Mouse (Mus musculus) hindbrain, postnatal 0 days (tissue): ENCODE data around the gene Ppp1r14c. TPM values are rescaled to one million over a fixed set of nuclear protein-coding genes. Genes with fewer than 3 reads are reported as not detected.

Source experiments
- ATAC-seq: fragments of 200-750 bp; cut with Nextera tagmentation; 2 replicates; pipeline ENCODE4 v1.8.0; 2017; ENCODE audit warnings: mild to moderate bottlenecking, moderate TSS enrichment, moderate library complexity
- DNase-seq: peaks from one replicate; pipeline ENCODE4 v3.0.0-alpha.2; 2015; ENCODE audit warnings: low spot score
- H3K27ac ChIP-seq: fragments of 300-500 bp; sonication (generic); 2 replicates; pipeline ENCODE4 v1.5.1; 2014; ENCODE audit warnings: mild to moderate bottlenecking
- H3K27me3 ChIP-seq: fragments of 300-500 bp; sonication (generic); 2 replicates; pipeline ENCODE4 v1.6.1; 2014; ENCODE audit warnings: low read length, mixed read lengths; ENCODE audit not compliant: insufficient read depth
- H3K36me3 ChIP-seq: fragments of 300-500 bp; sonication (generic); 2 replicates; pipeline ENCODE4 v1.6.1; 2014; ENCODE audit warnings: low read length, mixed read lengths; ENCODE audit not compliant: insufficient read depth
- H3K4me1 ChIP-seq: fragments of 300-500 bp; sonication (generic); 2 replicates; pipeline ENCODE4 v1.6.1; 2014; ENCODE audit warnings: antibody characterized with exemption, low read length, mixed read lengths; ENCODE audit not compliant: insufficient read depth
- H3K4me2 ChIP-seq: fragments of 300-500 bp; sonication (generic); 2 replicates; pipeline ENCODE4 v1.6.1; 2014; ENCODE audit warnings: low read depth, mild to moderate bottlenecking, low read length, moderate library complexity, mixed read lengths
- H3K4me3 ChIP-seq: fragments of 300-500 bp; sonication (generic); 2 replicates; pipeline ENCODE4 v1.5.1; 2014; ENCODE audit warnings: low read length
- H3K9ac ChIP-seq: fragments of 300-500 bp; sonication (generic); replicated peaks from 2 replicates; pipeline ENCODE4 v1.6.1; 2014; ENCODE audit warnings: mild to moderate bottlenecking, low read length, moderate library complexity, mixed read lengths
- H3K9me3 ChIP-seq: fragments of 300-500 bp; sonication (generic); 2 replicates; pipeline ENCODE4 v1.6.1; 2016; ENCODE audit warnings: low read length, mixed read lengths
- CTCF ChIP-seq: IDR thresholded peaks from 2 replicates; pipeline ENCODE4 v1.5.1; 2016; ENCODE audit warnings: antibody characterized with exemption, control low read depth, low read depth
- whole genome bisulfite sequencing: fragments of 180-500 bp; shearing (Covaris S2); extraction: QIAGEN DNeasy Blood & Tissue Kit; methylation state at CpG from one replicate; pipeline ENCODE4 v1.1.7; 2014; 5-methylcytosine and 5-hydroxymethylcytosine counted together
- polyA plus RNA-seq: library from polyadenylated mRNA; unstranded; fragments of >200 nt; fragmentation: Nextera tagmentation; extraction: Ambion mirVana; gene quantifications from 2 replicates; pipeline ENCODE4 v1.2.1, GENCODE M21; 2015
- total RNA-seq: library from RNA; depleted of rRNA; stranded (reverse); fragments of >200 nt; gene quantifications from 2 replicates; pipeline ENCODE4 v1.2.3, GENCODE M21; 2014

Ppp1r14c gene
- total and polyA plus RNA-seq, 2 experiments from 2014 or later: 83.1 to 93.7 TPM

DNA sequence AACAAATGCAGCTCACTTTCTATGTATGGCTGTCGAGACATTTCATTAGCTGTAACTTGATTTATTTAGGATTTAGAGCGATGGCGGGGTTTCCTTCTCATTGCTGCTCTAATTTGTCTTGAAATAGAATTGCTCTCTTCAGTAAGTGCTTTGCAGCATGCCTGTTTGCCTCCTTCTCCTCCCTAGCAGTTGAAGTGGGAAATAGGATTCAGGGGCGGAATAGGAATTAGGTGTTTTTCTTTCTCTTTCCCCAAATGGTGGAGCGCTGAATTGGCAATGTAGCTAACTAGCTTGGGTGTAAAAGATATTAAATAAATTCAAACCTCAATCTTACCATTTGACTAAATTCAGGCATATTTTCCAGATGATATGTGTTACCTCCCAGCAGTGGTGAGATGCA, 32.2 kb downstream of the Ppp1r14c start:
- DNase-seq (peak; percentile 29), ATAC-seq (no peak)
- peaks cover 31% of the 10 kb centered on the region for H3K4me1 ChIP-seq
- H3K27me3 ChIP-seq: no peaks in the 10 kb centered on the region
- no peak for TF ChIP-seq CTCF
- peak overlapping the region; percentile 37 for H3K27ac ChIP-seq
- 73% methylated on average over 5 of the region's 5 CpGs for WGBS
- no peak overlapping the region for H3K4me2 ChIP-seq
- H3K4me3 ChIP-seq: no peak overlapping the region
- no peaks in the 10 kb centered on the region for H3K9me3 ChIP-seq
- no peaks in the 10 kb centered on the region for H3K36me3 ChIP-seq
- no peak overlapping the region for H3K9ac ChIP-seq

GRCm38 (mm10) chr10:3402284-3402683, 36.4 kb downstream of the Ppp1r14c start:
- 45% methylated on average over 5 of the region's 5 CpGs for WGBS
- Histone ChIP-seq H3K27ac (no peak overlapping the region; the same call in 1 of the 2 replicates), H3K4me3 (no peak overlapping the region), H3K27me3 (no peaks in the 10 kb centered on the region), H3K9me3 (no peaks in the 10 kb centered on the region), H3K4me2 (no peak overlapping the region), H3K4me1 (peaks cover 9% of the 10 kb centered on the region; the same call in 1 of the 2 replicates), H3K9ac (no peak overlapping the region), H3K36me3 (no peaks in the 10 kb centered on the region)
- DNase-seq: peak; percentile 37
- 0 out of 2 replicates have a peak, but pooled peaks have one; percentile 25 for ATAC-seq
- TF ChIP-seq CTCF: no peak

DNA sequence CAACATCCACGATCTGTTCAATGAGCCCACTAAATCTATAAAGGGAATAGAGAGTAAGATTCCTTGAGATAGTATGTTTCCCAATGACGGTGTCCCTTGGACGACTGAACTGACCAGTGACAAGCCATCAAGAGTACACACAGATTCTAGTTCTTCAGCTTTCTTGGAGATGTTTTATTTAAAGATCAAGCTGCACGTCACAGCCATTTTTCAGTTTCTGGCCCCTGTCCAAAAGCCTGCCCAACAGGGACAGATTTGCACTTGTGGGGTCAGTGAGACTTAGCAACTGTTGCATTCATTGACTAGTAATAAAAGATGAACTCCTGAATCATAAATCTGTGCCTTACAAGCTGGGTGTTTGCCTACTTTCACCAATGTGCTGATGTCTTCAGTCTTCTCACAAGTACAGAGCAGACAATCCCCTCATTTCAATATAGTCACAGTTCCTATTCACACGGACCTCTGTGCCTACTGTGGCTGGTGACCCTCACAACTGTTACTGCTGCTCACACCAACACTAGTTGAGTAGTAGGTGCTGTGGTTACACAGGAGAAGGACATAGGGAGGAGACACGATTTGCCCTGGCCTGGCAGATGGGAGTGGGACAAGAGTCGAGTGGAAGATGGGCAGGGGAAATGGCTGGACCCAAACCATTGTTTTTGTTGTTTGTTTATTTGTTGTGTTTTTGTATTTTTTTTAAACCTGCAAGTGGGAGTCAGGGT, 37.7 kb downstream of the Ppp1r14c start:
- no peak for TF ChIP-seq CTCF
- no peaks in the 10 kb centered on the region for H3K36me3 ChIP-seq
- H3K4me2 ChIP-seq: no peak overlapping the region
- DNase-seq (peak; percentile 45), ATAC-seq (peak; percentile 39; the same call in 1 of the 2 replicates)
- no peak overlapping the region for H3K9ac ChIP-seq
- no peak overlapping the region for H3K27ac ChIP-seq
- H3K4me3 ChIP-seq: no peak overlapping the region
- H3K27me3 ChIP-seq: no peaks in the 10 kb centered on the region
- WGBS: 55% methylated on average over 7 of the region's 7 CpGs
- 0 out of 2 replicates have a peak, but pooled peaks cover 12% of the 10 kb centered on the region for H3K4me1 ChIP-seq
- no peaks in the 10 kb centered on the region for H3K9me3 ChIP-seq

DNA sequence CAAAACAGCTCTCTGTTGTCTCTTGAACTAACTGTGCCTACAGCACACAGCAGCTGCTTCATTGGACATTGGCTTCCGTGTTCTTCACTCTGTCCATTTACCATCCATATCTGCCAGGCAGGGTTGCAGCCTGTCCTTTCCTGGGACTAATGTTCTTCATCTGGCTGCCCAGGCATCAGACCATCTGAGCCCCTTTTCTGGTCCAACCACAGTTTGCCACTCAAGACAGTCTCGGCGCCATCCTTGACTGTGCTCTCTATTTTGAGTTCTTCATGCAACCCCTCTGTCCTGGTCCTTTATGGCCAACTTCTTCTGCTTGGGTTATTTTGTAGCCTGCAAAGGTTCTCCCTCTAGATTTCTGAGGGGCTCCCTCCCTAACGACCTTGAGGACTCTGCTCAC, 38.5 kb downstream of the Ppp1r14c start:
- Histone ChIP-seq H3K4me1 (0 out of 2 replicates have a peak, but pooled peaks cover 15% of the 10 kb centered on the region), H3K36me3 (no peaks in the 10 kb centered on the region), H3K4me2 (no peak overlapping the region), H3K9ac (no peak overlapping the region), H3K27me3 (no peaks in the 10 kb centered on the region), H3K27ac (no peak overlapping the region), H3K9me3 (no peaks in the 10 kb centered on the region), H3K4me3 (no peak overlapping the region)
- 91% methylated on average over 4 of the region's 4 CpGs for WGBS
- no peak for TF ChIP-seq CTCF
- ATAC-seq: no peak
- DNase-seq: no peak

- Histone ChIP-seq H3K9me3 (no peaks in the 10 kb centered on the region), H3K36me3 (no peaks in the 10 kb centered on the region)
These were observed 40.4 kb downstream of the Ppp1r14c start for GRCm38 (mm10) chr10:3406280-3406679.

DNA sequence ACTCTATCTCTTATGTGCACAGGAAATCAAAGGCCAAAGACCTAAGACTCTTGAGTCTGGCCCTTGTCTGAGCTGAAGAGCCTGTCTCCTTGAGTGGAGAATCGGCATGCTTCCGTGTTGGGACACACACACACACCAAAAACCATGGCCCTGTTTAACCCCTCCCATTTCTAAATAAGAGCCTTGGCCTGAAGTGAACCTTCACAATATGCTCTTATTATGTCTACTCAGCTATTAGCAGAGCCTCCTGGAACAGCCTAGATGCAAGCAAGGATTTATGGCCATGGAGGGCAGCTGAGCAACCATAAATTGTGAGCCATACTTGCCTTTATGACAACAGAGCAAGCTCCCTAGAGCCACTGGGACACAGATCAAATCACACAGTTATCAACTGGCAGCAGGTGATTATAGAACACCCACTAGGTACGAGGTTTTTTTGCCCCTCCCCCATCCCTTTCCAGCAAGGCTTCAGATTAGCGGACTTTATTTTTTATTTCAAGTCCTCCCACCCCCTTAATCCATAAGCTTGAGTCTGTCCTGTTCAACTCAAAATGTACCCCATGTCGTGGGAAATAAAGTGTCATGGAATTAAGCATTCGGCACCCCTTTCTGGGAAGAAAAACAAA, 42.3 kb downstream of the Ppp1r14c start:
- no peak overlapping the region for H3K9ac ChIP-seq
- 47% methylated on average over 6 of the region's 6 CpGs for WGBS
- TF ChIP-seq CTCF: no peak

More at GRCm38 (mm10) chr10:3406280-3406679, 40.4 kb downstream of the Ppp1r14c start:
- 83% methylated on average over 2 of the region's 2 CpGs for WGBS
- H3K4me3 ChIP-seq: no peak overlapping the region
- TF ChIP-seq CTCF: peak; percentile 38
- no peak overlapping the region for H3K27ac ChIP-seq
- no peak for DNase-seq
- ATAC-seq: no peak
- H3K27me3 ChIP-seq: no peaks in the 10 kb centered on the region
- no peak overlapping the region for H3K4me2 ChIP-seq
- H3K9ac ChIP-seq: no peak overlapping the region
- H3K4me1 ChIP-seq: peaks cover 18% of the 10 kb centered on the region; the same call in 1 of the 2 replicates

More for the DNA sequence above, 42.3 kb downstream of the Ppp1r14c start:
- peaks cover 21% of the 10 kb centered on the region; the same call in 1 of the 2 replicates for H3K4me1 ChIP-seq
- no peak overlapping the region for H3K27ac ChIP-seq
- H3K9me3 ChIP-seq: no peaks in the 10 kb centered on the region
- H3K36me3 ChIP-seq: no peaks in the 10 kb centered on the region
- DNase-seq: no peak
- ATAC-seq: no peak
- H3K27me3 ChIP-seq: no peaks in the 10 kb centered on the region
- no peak overlapping the region for H3K4me3 ChIP-seq
- H3K4me2 ChIP-seq: no peak overlapping the region
